Mouse (Mus musculus): ENCODE measurements around the gene Tmem216. TPM values are rescaled to one million over a fixed set of nuclear protein-coding genes. Genes with fewer than 3 reads are reported as not detected.

The Tmem216 gene
- polyA plus RNA-seq, 1 experiment, result 12.9 TPM

GRCm38 (mm10) chr19:10591659-10592377 lies 35.8 kb upstream of the Tmem216 start:
- Histone ChIP-seq H3K4me2 (ENCODE audit: low read depth) (no peak overlapping the region), H3ac (ENCODE audit: control insufficient read depth, insufficient read length) (no peak overlapping the region), H3K79me2 (ENCODE audit: control insufficient read depth, insufficient read depth) (no peaks in the 10 kb centered on the region), H3K27me3 (ENCODE audit: control insufficient read depth, insufficient read depth, insufficient read length) (no peaks in the 10 kb centered on the region), H3K36me3 (ENCODE audit: control insufficient read depth, insufficient read depth) (no peaks in the 10 kb centered on the region), H3K4me3 (no peak overlapping the region)
- no peak for TF ChIP-seq MYOD1 (IDR thresholded peaks at IDR 0.05; ENCODE audit: control insufficient read depth in 1 of 3, insufficient read length in 2 of 3, low read depth in 2 of 3)
- no peak for TF ChIP-seq USF1 (IDR thresholded peaks at IDR 0.05; ENCODE audit: low read depth)
- TF ChIP-seq MYOG (IDR thresholded peaks at IDR 0.05; ENCODE audit: control insufficient read depth in 1 of 3, insufficient read depth in 1 of 3, insufficient read length in 2 of 3, low read depth in 2 of 3), result no peak
- no peak for TF ChIP-seq CEBPB (IDR thresholded peaks at IDR 0.05; ENCODE audit: insufficient read depth, poor library complexity, severe bottlenecking)
- no peak for TF ChIP-seq POLR2AphosphoS2 (IDR thresholded peaks at IDR 0.05; ENCODE audit: insufficient read length, low read depth)
- TF ChIP-seq REST (IDR thresholded peaks at IDR 0.05; ENCODE audit: insufficient read depth, insufficient read length), result no peak
- no peak for TF ChIP-seq POLR2A (IDR thresholded peaks at IDR 0.05; ENCODE audit: insufficient read length, low read depth)
- no peak for TF ChIP-seq TCF3 (IDR thresholded peaks at IDR 0.05; ENCODE audit: insufficient read length, low read depth)
- no peak for TF ChIP-seq E2F4 (IDR thresholded peaks at IDR 0.05; ENCODE audit: insufficient read depth)

GRCm38 (mm10) chr19:10590301-10590700 lies 34.3 kb upstream of the Tmem216 start:
- H3K27me3 ChIP-seq (ENCODE audit: control insufficient read depth, insufficient read depth, insufficient read length), result no peaks in the 10 kb centered on the region
- no peaks in the 10 kb centered on the region for H3K79me2 ChIP-seq (ENCODE audit: control insufficient read depth, insufficient read depth)
- no peak overlapping the region for H3K4me2 ChIP-seq (ENCODE audit: low read depth)
- no peak overlapping the region for H3ac ChIP-seq (ENCODE audit: control insufficient read depth, insufficient read length)
- no peak overlapping the region for H3K4me3 ChIP-seq
- H3K36me3 ChIP-seq (ENCODE audit: control insufficient read depth, insufficient read depth), result no peaks in the 10 kb centered on the region
- TF ChIP-seq CEBPB (IDR thresholded peaks at IDR 0.05; ENCODE audit: insufficient read depth, poor library complexity, severe bottlenecking) (no peak), POLR2A (IDR thresholded peaks at IDR 0.05; ENCODE audit: insufficient read length, low read depth) (no peak), TCF12 (IDR thresholded peaks at IDR 0.05; ENCODE audit: insufficient read depth, poor library complexity, severe bottlenecking) (no peak), MYOG (IDR thresholded peaks at IDR 0.05; ENCODE audit: control insufficient read depth in 1 of 3, insufficient read depth in 1 of 3, insufficient read length in 2 of 3, low read depth in 2 of 3) (no peak), E2F4 (IDR thresholded peaks at IDR 0.05; ENCODE audit: insufficient read depth) (no peak), MAX (IDR thresholded peaks at IDR 0.05; ENCODE audit: low read depth) (no peak), USF1 (IDR thresholded peaks at IDR 0.05; ENCODE audit: low read depth) (no peak), MYOD1 (IDR thresholded peaks at IDR 0.05; ENCODE audit: control insufficient read depth in 1 of 3, insufficient read length in 2 of 3, low read depth in 2 of 3) (no peak), SRF (IDR thresholded peaks at IDR 0.05; ENCODE audit: control insufficient read depth, insufficient read length, low read depth) (no peak), REST (IDR thresholded peaks at IDR 0.05; ENCODE audit: insufficient read depth, insufficient read length) (no peak), TCF3 (IDR thresholded peaks at IDR 0.05; ENCODE audit: insufficient read length, low read depth) (no peak), POLR2AphosphoS2 (IDR thresholded peaks at IDR 0.05; ENCODE audit: insufficient read length, low read depth) (no peak)

DNA sequence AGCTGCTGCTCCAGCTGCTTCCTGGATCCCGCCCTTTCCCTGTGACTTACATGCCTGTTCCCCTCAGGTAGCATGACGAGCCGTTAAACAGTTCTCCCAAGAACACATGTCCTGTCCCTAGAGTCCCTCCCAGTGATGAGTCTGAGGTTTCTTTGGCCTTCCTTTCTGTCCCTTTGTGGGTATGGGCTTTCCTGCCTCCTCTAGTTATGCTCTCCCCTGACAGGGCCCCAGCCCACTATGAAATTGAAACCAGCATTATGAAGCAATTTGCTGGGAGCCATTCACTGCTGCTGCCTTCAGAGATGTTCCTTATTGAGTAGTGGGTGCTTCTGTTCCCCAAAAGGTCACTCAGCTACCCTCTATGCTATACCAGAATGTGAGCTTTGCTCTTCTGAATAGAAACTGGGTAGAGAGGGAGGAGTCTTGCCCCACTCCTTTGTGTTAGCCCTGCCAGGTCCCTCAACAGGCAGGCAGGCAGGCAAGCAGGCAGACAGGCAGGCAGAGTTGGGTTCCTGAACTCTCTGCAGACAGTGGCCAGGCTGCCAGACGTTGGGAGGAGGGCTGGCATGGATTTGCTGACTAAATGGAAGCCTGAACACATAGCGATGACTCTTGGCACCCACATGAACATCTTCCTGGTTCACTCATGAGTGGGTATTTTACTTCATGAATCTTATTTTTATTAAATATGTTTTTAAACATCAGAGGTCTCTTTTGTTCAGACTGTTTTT lies 33.3 kb upstream of the Tmem216 start:
- Histone ChIP-seq H3ac (ENCODE audit: control insufficient read depth, insufficient read length) (no peak overlapping the region), H3K4me3 (no peak overlapping the region), H3K36me3 (ENCODE audit: control insufficient read depth, insufficient read depth) (no peaks in the 10 kb centered on the region), H3K27me3 (ENCODE audit: control insufficient read depth, insufficient read depth, insufficient read length) (no peaks in the 10 kb centered on the region), H3K4me2 (ENCODE audit: low read depth) (no peak overlapping the region), H3K79me2 (ENCODE audit: control insufficient read depth, insufficient read depth) (no peaks in the 10 kb centered on the region)
- TF ChIP-seq E2F4 (IDR thresholded peaks at IDR 0.05; ENCODE audit: insufficient read depth) (no peak), USF1 (IDR thresholded peaks at IDR 0.05; ENCODE audit: low read depth) (no peak), CEBPB (IDR thresholded peaks at IDR 0.05; ENCODE audit: insufficient read depth, poor library complexity, severe bottlenecking) (no peak), TCF12 (IDR thresholded peaks at IDR 0.05; ENCODE audit: insufficient read depth, poor library complexity, severe bottlenecking) (no peak), TCF3 (IDR thresholded peaks at IDR 0.05; ENCODE audit: insufficient read length, low read depth) (no peak), REST (IDR thresholded peaks at IDR 0.05; ENCODE audit: insufficient read depth, insufficient read length) (no peak), MYOD1 (IDR thresholded peaks at IDR 0.05; ENCODE audit: control insufficient read depth in 1 of 3, insufficient read length in 2 of 3, low read depth in 2 of 3) (no peak), POLR2A (IDR thresholded peaks at IDR 0.05; ENCODE audit: insufficient read length, low read depth) (no peak), MAX (IDR thresholded peaks at IDR 0.05; ENCODE audit: low read depth) (no peak), MYOG (IDR thresholded peaks at IDR 0.05; ENCODE audit: control insufficient read depth in 1 of 3, insufficient read depth in 1 of 3, insufficient read length in 2 of 3, low read depth in 2 of 3) (no peak), SRF (IDR thresholded peaks at IDR 0.05; ENCODE audit: control insufficient read depth, insufficient read length, low read depth) (no peak), POLR2AphosphoS2 (IDR thresholded peaks at IDR 0.05; ENCODE audit: insufficient read length, low read depth) (no peak)

DNA sequence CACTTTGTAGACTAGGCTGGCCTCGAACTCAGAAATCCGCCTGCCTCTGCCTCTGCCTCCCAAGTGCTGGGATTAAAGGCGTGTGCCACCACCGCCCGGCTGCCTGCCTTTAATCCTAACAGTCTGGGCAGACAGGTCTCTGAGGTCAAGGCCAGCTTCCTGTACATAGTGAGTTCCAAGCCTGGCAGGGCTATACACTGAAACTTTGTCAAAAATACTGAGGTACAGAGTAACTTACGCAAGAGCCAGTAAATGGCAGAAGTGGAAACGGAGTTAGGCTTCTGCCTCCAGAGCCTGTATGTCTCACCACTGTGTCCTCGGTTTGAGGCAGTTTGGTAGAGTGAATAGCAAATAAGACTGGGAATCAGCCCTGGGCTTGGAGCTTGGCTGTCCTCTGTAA lies 31.2 kb upstream of the Tmem216 start:
- Histone ChIP-seq H3K36me3 (ENCODE audit: control insufficient read depth, insufficient read depth) (no peaks in the 10 kb centered on the region), H3ac (ENCODE audit: control insufficient read depth, insufficient read length) (no peak overlapping the region), H3K4me2 (ENCODE audit: low read depth) (no peak overlapping the region), H3K79me2 (ENCODE audit: control insufficient read depth, insufficient read depth) (no peaks in the 10 kb centered on the region), H3K27me3 (ENCODE audit: control insufficient read depth, insufficient read depth, insufficient read length) (no peaks in the 10 kb centered on the region), H3K4me3 (no peak overlapping the region)
- TF ChIP-seq CEBPB (IDR thresholded peaks at IDR 0.05; ENCODE audit: insufficient read depth, poor library complexity, severe bottlenecking) (no peak), TCF3 (IDR thresholded peaks at IDR 0.05; ENCODE audit: insufficient read length, low read depth) (no peak), USF1 (IDR thresholded peaks at IDR 0.05; ENCODE audit: low read depth) (no peak), POLR2A (IDR thresholded peaks at IDR 0.05; ENCODE audit: insufficient read length, low read depth) (no peak), REST (IDR thresholded peaks at IDR 0.05; ENCODE audit: insufficient read depth, insufficient read length) (no peak), MYOG (IDR thresholded peaks at IDR 0.05; ENCODE audit: control insufficient read depth in 1 of 3, insufficient read depth in 1 of 3, insufficient read length in 2 of 3, low read depth in 2 of 3) (no peak), SRF (IDR thresholded peaks at IDR 0.05; ENCODE audit: control insufficient read depth, insufficient read length, low read depth) (no peak)

Data from myocyte (in vitro differentiated cells).